In genomic region chr10:39226518-39226917, GRCm38 (mm10) we compare ENCODE assay signal across 25 mouse cellular contexts.
DNase-seq lines count a peak whose midpoint lies in the region; ATAC-seq and TF ChIP-seq lines count a peak whose summit lies in the region.
"Had no signal": no experiment of that assay in that cellular context is flagged by ENCODE, and none has a peak within 500 bp of the region (broad histone marks: within the 10 kb centered on the region; RNA-seq: fewer than 3 reads in every experiment).

No protein-coding gene starts in this region.

- no peak overlapping the region for H3K4me3 ChIP-seq in heart, embryonic 10.5 days
- H3K4me3 ChIP-seq in embryonic facial prominence, embryonic 11.5 days (ENCODE audit: low read depth, low read length), result no peak overlapping the region
- H3K4me3 ChIP-seq in limb, embryonic 14.5 days (replicated peaks; ENCODE audit: low read length), result no peak overlapping the region
- H3K4me3 ChIP-seq in midbrain, postnatal 0 days (ENCODE audit: low read depth, low read length), result no peak overlapping the region
- H3K4me3 ChIP-seq: embryonic facial prominence, embryonic 15.5 days; forebrain, embryonic 15.5 days; kidney, embryonic 15.5 days; left cerebral cortex, adult 2 months; midbrain, embryonic 15.5 days; myocyte had no signal

- H3K27me3 ChIP-seq in heart, embryonic 10.5 days (ENCODE audit: insufficient read depth, poor library complexity, severe bottlenecking), result no peaks in the 10 kb centered on the region
- no peaks in the 10 kb centered on the region for H3K27me3 ChIP-seq in embryonic facial prominence, embryonic 11.5 days (ENCODE audit: control insufficient read depth, insufficient read depth, low read length)
- H3K27me3 ChIP-seq in limb, embryonic 14.5 days (ENCODE audit: control insufficient read depth, insufficient read depth, low read length), result no peaks in the 10 kb centered on the region
- no peaks in the 10 kb centered on the region for H3K27me3 ChIP-seq in midbrain, postnatal 0 days (ENCODE audit: insufficient read depth, low read length)
- H3K27me3 ChIP-seq: embryonic facial prominence, embryonic 15.5 days; forebrain, embryonic 15.5 days; kidney, embryonic 15.5 days; midbrain, embryonic 15.5 days had no signal

- WGBS in heart, embryonic 10.5 days, result 66% methylated on average over 2 of the region's 2 CpGs
- 20% methylated on average over 2 of the region's 2 CpGs for WGBS in embryonic facial prominence, embryonic 11.5 days
- 12% methylated on average over 2 of the region's 2 CpGs for WGBS in limb, embryonic 14.5 days
- 72% methylated on average over 2 of the region's 2 CpGs for WGBS in midbrain, postnatal 0 days

- H3K4me1 ChIP-seq in heart, embryonic 10.5 days, result peaks cover 5% of the 10 kb centered on the region; the same call in 1 of the 2 replicates
- no peaks in the 10 kb centered on the region; the same call in 1 of the 2 replicates for H3K4me1 ChIP-seq in embryonic facial prominence, embryonic 11.5 days (ENCODE audit: control insufficient read depth, insufficient read depth, low read length)
- peaks cover 17% of the 10 kb centered on the region for H3K4me1 ChIP-seq in limb, embryonic 14.5 days (ENCODE audit: control insufficient read depth, insufficient read depth, low read length)
- peaks cover 3% of the 10 kb centered on the region; the same call in 1 of the 2 replicates for H3K4me1 ChIP-seq in midbrain, postnatal 0 days (ENCODE audit: insufficient read depth, low read length)

- no peak overlapping the region for H3K9ac ChIP-seq in embryonic facial prominence, embryonic 11.5 days (replicated peaks; ENCODE audit: low read length)
- no peak overlapping the region for H3K9ac ChIP-seq in limb, embryonic 14.5 days (ENCODE audit: low read depth, low read length, severe bottlenecking)
- no peak overlapping the region for H3K9ac ChIP-seq in midbrain, postnatal 0 days (replicated peaks; ENCODE audit: low read length, poor library complexity, severe bottlenecking)
- H3K9ac ChIP-seq: embryonic facial prominence, embryonic 15.5 days; forebrain, embryonic 15.5 days; kidney, embryonic 15.5 days; liver, postnatal 0 days; midbrain, embryonic 15.5 days had no signal

- no peak for TF ChIP-seq POLR2A in limb, embryonic 14.5 days (IDR thresholded peaks at IDR 0.05; ENCODE audit: borderline replicate concordance, extremely low read depth, insufficient read depth, insufficient read length)

- no peak for TF ChIP-seq CTCF in midbrain, postnatal 0 days (IDR thresholded peaks at IDR 0.05)

- H3K36me3 ChIP-seq in heart, embryonic 10.5 days, result no peaks in the 10 kb centered on the region
- no peaks in the 10 kb centered on the region for H3K36me3 ChIP-seq in embryonic facial prominence, embryonic 11.5 days (replicated peaks; ENCODE audit: control insufficient read depth, insufficient read depth, low read depth, low read length)
- H3K36me3 ChIP-seq in limb, embryonic 14.5 days (ENCODE audit: control insufficient read depth, insufficient read depth, low read length), result no peaks in the 10 kb centered on the region
- no peaks in the 10 kb centered on the region for H3K36me3 ChIP-seq in midbrain, postnatal 0 days (ENCODE audit: insufficient read depth, low read length)
- H3K36me3 ChIP-seq: embryonic facial prominence, embryonic 15.5 days; forebrain, embryonic 15.5 days; kidney, embryonic 15.5 days; midbrain, embryonic 15.5 days had no signal

- no peak for ATAC-seq in embryonic facial prominence, embryonic 11.5 days (replicated peaks; ENCODE audit: insufficient number of reproducible peaks, low FRiP score, low TSS enrichment, low read depth)
- ATAC-seq in limb, embryonic 14.5 days (ENCODE audit: low FRiP score, low read depth), result no peak
- no peak for ATAC-seq in midbrain, postnatal 0 days (ENCODE audit: low FRiP score)
- ATAC-seq: forebrain, embryonic 15.5 days; intestine, postnatal 0 days; liver, postnatal 0 days; lung, postnatal 0 days; midbrain, embryonic 15.5 days had no signal

- H3K4me2 ChIP-seq in embryonic facial prominence, embryonic 11.5 days (ENCODE audit: low read depth, low read length), result no peak overlapping the region
- H3K4me2 ChIP-seq in limb, embryonic 14.5 days (replicated peaks; ENCODE audit: low read depth, low read length, severe bottlenecking), result no peak overlapping the region
- no peak overlapping the region for H3K4me2 ChIP-seq in midbrain, postnatal 0 days (ENCODE audit: low read depth, low read length, poor library complexity, severe bottlenecking)
- H3K4me2 ChIP-seq: embryonic facial prominence, embryonic 15.5 days; forebrain, embryonic 15.5 days; kidney, embryonic 15.5 days; liver, embryonic 11.5 days; midbrain, embryonic 15.5 days had no signal

- DNase-seq in heart, embryonic 10.5 days (ENCODE audit: low spot score), result peak; percentile 42
- no peak for DNase-seq in heart, adult 9 months (ENCODE audit: low spot score in 2 of 2)
- DNase-seq in embryo, embryonic 10.5 days (ENCODE audit: low spot score), result peak; percentile 65
- peak; percentile 81 for DNase-seq in embryonic facial prominence, embryonic 11.5 days (ENCODE audit: low spot score)
- DNase-seq in limb, embryonic 14.5 days (ENCODE audit: low spot score), result peak; percentile 29
- no peak for DNase-seq in layer of hippocampus, adult 18-20 months (ENCODE audit: low spot score in 2 of 2)
- DNase-seq in midbrain, postnatal 0 days (ENCODE audit: low spot score), result no peak
- DNase-seq: adrenal gland, postnatal 36 days; cerebellum, adult 9-10 months; gastrocnemius, postnatal 36 days; kidney, postnatal 36 days; layer of hippocampus, adult 9-11 months; left cerebral cortex, postnatal 4 days; liver, postnatal 0 days had no signal

- H3K9me3 ChIP-seq in heart, embryonic 10.5 days, result no peaks in the 10 kb centered on the region
- H3K9me3 ChIP-seq in embryonic facial prominence, embryonic 11.5 days (replicated peaks; ENCODE audit: control insufficient read depth, low read length), result no peaks in the 10 kb centered on the region
- no peaks in the 10 kb centered on the region for H3K9me3 ChIP-seq in limb, embryonic 14.5 days (ENCODE audit: control insufficient read depth, low read length)
- no peaks in the 10 kb centered on the region for H3K9me3 ChIP-seq in midbrain, postnatal 0 days (ENCODE audit: low read length)
- H3K9me3 ChIP-seq: embryonic facial prominence, embryonic 15.5 days; forebrain, embryonic 15.5 days; kidney, embryonic 15.5 days; midbrain, embryonic 15.5 days had no signal

- H3K27ac ChIP-seq in heart, embryonic 10.5 days, result no peak overlapping the region
- H3K27ac ChIP-seq in embryonic facial prominence, embryonic 11.5 days (replicated peaks; ENCODE audit: low read depth, low read length), result no peak overlapping the region
- H3K27ac ChIP-seq in limb, embryonic 14.5 days (replicated peaks; ENCODE audit: low read depth, low read length), result no peak overlapping the region
- H3K27ac ChIP-seq in midbrain, postnatal 0 days (ENCODE audit: low read depth, low read length), result no peak overlapping the region
- H3K27ac ChIP-seq: forebrain, embryonic 15.5 days; kidney, embryonic 15.5 days; left cerebral cortex, adult 2 months; macrophage; midbrain, embryonic 15.5 days; stomach, postnatal 0 days had no signal

Comparison
In these comparisons a context has a peak if more than half of its experiments do, and no peak if none do; other contexts are left out.
1. DNase-seq: peak in heart, embryonic 10.5 days (single experiment), embryo, embryonic 10.5 days (single experiment), embryonic facial prominence, embryonic 11.5 days (single experiment) and limb, embryonic 14.5 days (single experiment); none in heart, adult 9 months (0 of 2), layer of hippocampus, adult 18-20 months (0 of 2) and midbrain, postnatal 0 days (single experiment).